ENCODE assay signal across 9 mouse cellular contexts in genomic region chr19:59239124-59239817, GRCm38 (mm10). TPM values are rescaled to one million over a fixed set of nuclear protein-coding genes. Genes with fewer than 3 reads are reported as not detected.
A peak's percentile ranks its signal among the peaks of the same experiment; 100 is the strongest.
DNase-seq lines count a peak whose midpoint lies in the region; ATAC-seq lines count a peak whose summit lies in the region.
"Had no signal": no experiment of that assay in that cellular context is flagged by ENCODE, and none has a peak within 500 bp of the region (broad histone marks: within the 10 kb centered on the region; RNA-seq: fewer than 3 reads in every experiment).

No protein-coding gene starts in this region.

- no peaks in the 10 kb centered on the region for H3K27me3 ChIP-seq in hindbrain, embryonic 16.5 days (replicated peaks; ENCODE audit: control insufficient read depth, insufficient read depth, low read length)

- no peaks in the 10 kb centered on the region for H3K4me1 ChIP-seq in hindbrain, embryonic 16.5 days (ENCODE audit: control insufficient read depth, insufficient read depth, low read depth, low read length)

- H3K9ac ChIP-seq in hindbrain, embryonic 16.5 days (ENCODE audit: low read depth, low read length) = no peak overlapping the region

- 26% methylated on average over 17 of the region's 17 CpGs for WGBS in hindbrain, embryonic 16.5 days

- H3K27ac ChIP-seq in hindbrain, embryonic 16.5 days (ENCODE audit: low read depth, low read length) = no peak overlapping the region
- H3K27ac ChIP-seq: macrophage had no signal

- peak; percentile 63 for ATAC-seq in hindbrain, embryonic 16.5 days
- peak; percentile 100 for ATAC-seq in megakaryocyte, adult 5-6 weeks (ENCODE audit: poor library complexity, severe bottlenecking)

- H3K4me3 ChIP-seq in hindbrain, embryonic 16.5 days (ENCODE audit: low read length) = no peak overlapping the region

- H3K36me3 ChIP-seq in hindbrain, embryonic 16.5 days (ENCODE audit: control insufficient read depth, insufficient read depth, low read length) = no peaks in the 10 kb centered on the region

- no peak overlapping the region for H3K4me2 ChIP-seq in hindbrain, embryonic 16.5 days (ENCODE audit: low read length)

- DNase-seq in NIH3T3 (ENCODE audit: low read depth) = peak; percentile 94
- peak; percentile 92 to 97 for DNase-seq in cerebellum, postnatal 10 days
- peak; percentile 87 to 90 for DNase-seq in frontal cortex, postnatal 25 days (ENCODE audit: low spot score in 2 of 2)
- peak; percentile 81 to 84 for DNase-seq in layer of hippocampus, postnatal 36 days
- peak; percentile 72 for DNase-seq in retina, postnatal 7 days (ENCODE audit: low read depth, low spot score)
- peak; percentile 92 for DNase-seq in thymus, postnatal 4 days

- no peaks in the 10 kb centered on the region for H3K9me3 ChIP-seq in hindbrain, embryonic 16.5 days (ENCODE audit: control insufficient read depth, low read length)

RNA-seq across cellular contexts. Expression of gene Kcnk18, which starts 20.3 kb away (rescaled TPM):
- polyA plus RNA-seq in hindbrain, embryonic 16.5 days (2015; fragmentation: Nextera tagmentation; extraction: Ambion mirVana) = 0.05 and 0.11 TPM in 2 replicates
- not detected for total RNA-seq in layer of hippocampus, postnatal 36 days (2021)
- total RNA-seq in megakaryocyte, adult 5-6 weeks (2015) = not detected in 2 replicates
- total RNA-seq in megakaryocyte, adult 5-6 weeks (2017) = not detected in 2 replicates
- polyA plus RNA-seq: macrophage had no signal

RNA-seq across cellular contexts. Expression of gene Slc18a2, which starts 21.4 kb away (rescaled TPM):
- polyA plus RNA-seq in hindbrain, embryonic 16.5 days (2015; fragmentation: Nextera tagmentation; extraction: Ambion mirVana) = 18.1 and 20.3 TPM in 2 replicates
- 1 to 10 TPM; 1.1 to 1.2 TPM for total RNA-seq in layer of hippocampus, postnatal 36 days (2021)
- 4.8 and 6.4 TPM in 2 replicates for total RNA-seq in megakaryocyte, adult 5-6 weeks (2015)
- 2.2 and 2.5 TPM in 2 replicates for total RNA-seq in megakaryocyte, adult 5-6 weeks (2017)
